Mouse (Mus musculus): ENCODE results near the gene Hmgcs2. TPM values are rescaled to one million over a fixed set of nuclear protein-coding genes. Genes with fewer than 3 reads are reported as not detected.

The Hmgcs2 gene
- polyA plus RNA-seq, 1 experiment from 2014 or later = 34.0 TPM

GRCm38 (mm10) chr3:98242458-98243037 is 37.7 kb upstream of the Hmgcs2 start:
- ATAC-seq (no peak), DNase-seq (ENCODE audit: low spot score) (no peak)
- TF ChIP-seq EP300 (IDR thresholded peaks at IDR 0.05) (no peak), CTCF (IDR thresholded peaks at IDR 0.05) (no peak)
- no peaks in the 10 kb centered on the region for H3K36me3 ChIP-seq (ENCODE audit: insufficient read depth, low read length)
- no peak overlapping the region for H3K9ac ChIP-seq (replicated peaks; ENCODE audit: low read depth)
- H3K4me3 ChIP-seq (ENCODE audit: low read depth, low read length) = no peak overlapping the region
- no peaks in the 10 kb centered on the region for H3K4me1 ChIP-seq (ENCODE audit: insufficient read depth, low read depth, low read length)
- 52% methylated on average over 8 of the region's 8 CpGs for WGBS
- no peak overlapping the region for H3K27ac ChIP-seq (ENCODE audit: low read length)
- no peaks in the 10 kb centered on the region for H3K27me3 ChIP-seq (replicated peaks; ENCODE audit: insufficient read depth, low read length)
- no peaks in the 10 kb centered on the region for H3K9me3 ChIP-seq (ENCODE audit: low read length)
- no peak overlapping the region for H3K4me2 ChIP-seq (replicated peaks; ENCODE audit: low read depth, low read length)

- Histone ChIP-seq H3K4me2 (replicated peaks; ENCODE audit: low read depth, low read length) (no peak overlapping the region; the same call in 1 of the 2 replicates), H3K9me3 (ENCODE audit: low read length) (no peaks in the 10 kb centered on the region), H3K27ac (ENCODE audit: low read length) (no peak overlapping the region), H3K9ac (replicated peaks; ENCODE audit: low read depth) (no peak overlapping the region), H3K4me3 (ENCODE audit: low read depth, low read length) (no peak overlapping the region), H3K4me1 (ENCODE audit: insufficient read depth, low read depth, low read length) (no peaks in the 10 kb centered on the region), H3K36me3 (ENCODE audit: insufficient read depth, low read length) (no peaks in the 10 kb centered on the region), H3K27me3 (replicated peaks; ENCODE audit: insufficient read depth, low read length) (no peaks in the 10 kb centered on the region)
- ATAC-seq (no peak), DNase-seq (ENCODE audit: low spot score) (no peak)
- TF ChIP-seq EP300 (IDR thresholded peaks at IDR 0.05) (no peak), CTCF (IDR thresholded peaks at IDR 0.05) (no peak)
- WGBS = 7% methylated on average over 8 of the region's 8 CpGs
Measured at GRCm38 (mm10) chr3:98245892-98246291, 34.3 kb upstream of the Hmgcs2 start.

GRCm38 (mm10) chr3:98246985-98247751 is 33.1 kb upstream of the Hmgcs2 start:
- no peak overlapping the region for H3K9ac ChIP-seq (replicated peaks; ENCODE audit: low read depth)
- DNase-seq (ENCODE audit: low spot score) = no peak
- H3K9me3 ChIP-seq (ENCODE audit: low read length) = no peaks in the 10 kb centered on the region
- TF ChIP-seq CTCF (IDR thresholded peaks at IDR 0.05) (no peak), EP300 (IDR thresholded peaks at IDR 0.05) (no peak)
- H3K27me3 ChIP-seq (replicated peaks; ENCODE audit: insufficient read depth, low read length) = no peaks in the 10 kb centered on the region
- peak; percentile 26; the same call in 1 of the 2 replicates for ATAC-seq
- H3K4me1 ChIP-seq (ENCODE audit: insufficient read depth, low read depth, low read length) = no peaks in the 10 kb centered on the region
- H3K27ac ChIP-seq (ENCODE audit: low read length) = no peak overlapping the region
- no peaks in the 10 kb centered on the region for H3K36me3 ChIP-seq (ENCODE audit: insufficient read depth, low read length)
- no peak overlapping the region for H3K4me3 ChIP-seq (ENCODE audit: low read depth, low read length)
- WGBS = 32% methylated on average over 7 of the region's 7 CpGs
- no peak overlapping the region for H3K4me2 ChIP-seq (replicated peaks; ENCODE audit: low read depth, low read length)

GRCm38 (mm10) chr3:98249378-98249777 is 30.9 kb upstream of the Hmgcs2 start:
- no peak overlapping the region for H3K4me3 ChIP-seq (ENCODE audit: low read depth, low read length)
- 92% methylated on average over 2 of the region's 2 CpGs for WGBS
- no peak for TF ChIP-seq EP300 (IDR thresholded peaks at IDR 0.05)
- no peak for TF ChIP-seq CTCF (IDR thresholded peaks at IDR 0.05)
- H3K4me1 ChIP-seq (ENCODE audit: insufficient read depth, low read depth, low read length) = no peaks in the 10 kb centered on the region
- H3K27me3 ChIP-seq (replicated peaks; ENCODE audit: insufficient read depth, low read length) = no peaks in the 10 kb centered on the region
- H3K4me2 ChIP-seq (replicated peaks; ENCODE audit: low read depth, low read length) = no peak overlapping the region
- no peak overlapping the region for H3K27ac ChIP-seq (ENCODE audit: low read length)
- ATAC-seq (no peak), DNase-seq (ENCODE audit: low spot score) (no peak)
- no peaks in the 10 kb centered on the region for H3K9me3 ChIP-seq (ENCODE audit: low read length)
- no peak overlapping the region for H3K9ac ChIP-seq (replicated peaks; ENCODE audit: low read depth)
- H3K36me3 ChIP-seq (ENCODE audit: insufficient read depth, low read length) = no peaks in the 10 kb centered on the region

GRCm38 (mm10) chr3:98249833-98250448 is 30.3 kb upstream of the Hmgcs2 start:
- no peak overlapping the region for H3K4me2 ChIP-seq (replicated peaks; ENCODE audit: low read depth, low read length)
- whole genome bisulfite sequencing = 71% methylated on average over 11 of the region's 11 CpGs

GRCm38 (mm10) chr3:98254059-98254458 is 26.2 kb upstream of the Hmgcs2 start:
- H3K27ac ChIP-seq (ENCODE audit: low read length) = no peak overlapping the region
- no peak overlapping the region for H3K9ac ChIP-seq (replicated peaks; ENCODE audit: low read depth)
- no peak for TF ChIP-seq CTCF (IDR thresholded peaks at IDR 0.05)
- TF ChIP-seq EP300 (IDR thresholded peaks at IDR 0.05) = no peak
- DNase-seq (ENCODE audit: low spot score) = no peak
- no peaks in the 10 kb centered on the region for H3K27me3 ChIP-seq (replicated peaks; ENCODE audit: insufficient read depth, low read length)
- H3K4me3 ChIP-seq (ENCODE audit: low read depth, low read length) = no peak overlapping the region
- H3K4me1 ChIP-seq (ENCODE audit: insufficient read depth, low read depth, low read length) = no peaks in the 10 kb centered on the region
- no peak for ATAC-seq
- WGBS = 86% methylated on average over 2 of the region's 3 CpGs
- H3K4me2 ChIP-seq (replicated peaks; ENCODE audit: low read depth, low read length) = no peak overlapping the region
- H3K9me3 ChIP-seq (ENCODE audit: low read length) = no peaks in the 10 kb centered on the region
- no peaks in the 10 kb centered on the region for H3K36me3 ChIP-seq (ENCODE audit: insufficient read depth, low read length)

More at GRCm38 (mm10) chr3:98249833-98250448, 30.3 kb upstream of the Hmgcs2 start:
- Histone ChIP-seq H3K27me3 (replicated peaks; ENCODE audit: insufficient read depth, low read length) (no peaks in the 10 kb centered on the region), H3K4me3 (ENCODE audit: low read depth, low read length) (no peak overlapping the region), H3K9me3 (ENCODE audit: low read length) (no peaks in the 10 kb centered on the region), H3K36me3 (ENCODE audit: insufficient read depth, low read length) (no peaks in the 10 kb centered on the region), H3K27ac (ENCODE audit: low read length) (no peak overlapping the region), H3K9ac (replicated peaks; ENCODE audit: low read depth) (no peak overlapping the region), H3K4me1 (ENCODE audit: insufficient read depth, low read depth, low read length) (no peaks in the 10 kb centered on the region)
- TF ChIP-seq EP300 (IDR thresholded peaks at IDR 0.05) = no peak
- no peak for TF ChIP-seq CTCF (IDR thresholded peaks at IDR 0.05)
- DNase-seq (ENCODE audit: low spot score) = no peak
- ATAC-seq = no peak
